Mouse (Mus musculus) brain, embryonic 18.5 days (tissue): ENCODE data around the gene Olfr198.
"Not testable (repeated sequence)": the region's sequence is repeated elsewhere in the genome, so short reads cannot be mapped to it uniquely, and the experiment has no call there.

ENCODE experiments used
- DNase-seq: peaks from one replicate; pipeline ENCODE4 v3.0.0-alpha.2; 2012; ENCODE audit warnings: low read depth, low spot score

The Olfr198 gene

GRCm38 (mm10) chr16:59203433-59203832 is at the start of gene Olfr198:
Olfr198 (minus strand) TSS chr16:59203533.
- DNase-seq, result not testable (repeated sequence)

GRCm38 (mm10) chr16:59249684-59250083 is 46.4 kb upstream of the Olfr198 start:
- DNase-seq, result no peak

GRCm38 (mm10) chr16:59219667-59220066 is 16.3 kb upstream of the Olfr198 start, which contains the start of gene Olfr199:
Olfr199 (minus strand) TSS chr16:59219767.
- not testable (repeated sequence) for DNase-seq

GRCm38 (mm10) chr16:59217861-59218260 is 14.5 kb upstream of the Olfr198 start:
- not testable (repeated sequence) for DNase-seq

GRCm38 (mm10) chr16:59170354-59170753 is 33.0 kb downstream of the Olfr198 start, which contains the start of gene Olfr196:
Olfr196 (minus strand) TSS chr16:59170454.
- no peak for DNase-seq

GRCm38 (mm10) chr16:59151996-59152395 is 51.3 kb downstream of the Olfr198 start:
- DNase-seq, result no peak
